Mouse (Mus musculus) embryonic fibroblast, embryonic 13.5 days (primary cell): ENCODE results near the gene Mfsd6. TPM values are rescaled to one million over a fixed set of nuclear protein-coding genes. Genes with fewer than 3 reads are reported as not detected.

ENCODE experiments used
- H3K27ac ChIP-seq: 2 replicates; pipeline ENCODE4 v1.5.1; 2012; ENCODE audit warnings: low read length, control low read depth, inconsistent platforms; ENCODE audit not compliant: insufficient read depth
- H3K4me1 ChIP-seq: 2 replicates; pipeline ENCODE4 v1.6.1; 2011; ENCODE audit warnings: low read length; ENCODE audit not compliant: control insufficient read depth, insufficient read depth
- H3K4me3 ChIP-seq: 2 replicates; pipeline ENCODE4 v1.5.1; 2011; ENCODE audit warnings: mild to moderate bottlenecking, control low read depth, low read length; ENCODE audit not compliant: insufficient read depth
- CTCF ChIP-seq: IDR thresholded peaks from 2 replicates; pipeline ENCODE4 v1.5.1; 2011; ENCODE audit warnings: mild to moderate bottlenecking, control low read depth, low read length, moderate library complexity, borderline replicate concordance; ENCODE audit not compliant: insufficient read depth
- POLR2A ChIP-seq: IDR thresholded peaks from 2 replicates; pipeline ENCODE4 v1.6.1; 2011; ENCODE audit warnings: low read depth, mild to moderate bottlenecking, control low read depth, low read length, moderate library complexity
- polyA plus RNA-seq: library from polyadenylated mRNA; stranded (reverse); fragments of >200 nt; gene quantifications from 2 replicates; pipeline ENCODE4 v1.2.4, GENCODE M21; 2011; ENCODE audit warnings: low read depth; ENCODE audit not compliant: missing spikeins, insufficient read length

Gene Mfsd6
- polyA plus RNA-seq, 1 experiment = 2.1 TPM

- no peak for TF ChIP-seq CTCF
- no peak for TF ChIP-seq POLR2A
- no peaks in the 10 kb centered on the region for H3K4me1 ChIP-seq
- H3K27ac ChIP-seq = no peak overlapping the region
- H3K4me3 ChIP-seq = no peak overlapping the region
Observed at GRCm38 (mm10) chr1:52618217-52618616, 109.0 kb downstream of the Mfsd6 start.

- Histone ChIP-seq H3K27ac (no peak overlapping the region), H3K4me1 (no peaks in the 10 kb centered on the region)
- TF ChIP-seq CTCF (no peak), POLR2A (no peak)
Observed at GRCm38 (mm10) chr1:52608486-52608885, 118.8 kb downstream of the Mfsd6 start.

GRCm38 (mm10) chr1:52607700-52608099, 119.6 kb downstream of the Mfsd6 start:
- Histone ChIP-seq H3K4me1 (no peaks in the 10 kb centered on the region), H3K4me3 (no peak overlapping the region)
- TF ChIP-seq POLR2A (no peak), CTCF (no peak)

More at GRCm38 (mm10) chr1:52608486-52608885, 118.8 kb downstream of the Mfsd6 start:
- H3K4me3 ChIP-seq = no peak overlapping the region

More at GRCm38 (mm10) chr1:52607700-52608099, 119.6 kb downstream of the Mfsd6 start:
- no peak overlapping the region for H3K27ac ChIP-seq

Other genes starting within 250 kb of the Mfsd6 start
- 55.1 and 75.8 TPM in 2 replicates for gene Nab1, start 226.8 kb downstream of the Mfsd6 start, polyA plus RNA-seq
- 2.8 and 6.6 TPM in 2 replicates for gene Nemp2, start 96.8 kb downstream of the Mfsd6 start, polyA plus RNA-seq
- gene Inpp1, start 90.2 kb upstream of the Mfsd6 start, polyA plus RNA-seq = 11.7 and 13.7 TPM in 2 replicates
- gene Hibch, start 117.5 kb upstream of the Mfsd6 start, polyA plus RNA-seq = 21.3 and 23.9 TPM in 2 replicates